Mouse (Mus musculus) gastrocnemius, postnatal 36 days (tissue): ENCODE results near the gene Pxmp4. TPM values are rescaled to one million over a fixed set of nuclear protein-coding genes. Genes with fewer than 3 reads are reported as not detected.

ENCODE experiments used
- DNase-seq, 2 experiments: peaks; one replicate each; pipeline ENCODE4 v3.0.0; 2022
- intact Hi-C: fragments of 180-260 bp; cut with DNase I; formaldehyde crosslinking; loops from one replicate; pipeline ENCODE4 v1.15.1; 2025
- total RNA-seq, 2 experiments: library from RNA; stranded (reverse); gene quantifications; 2 replicates each; pipeline ENCODE4 v1.2.3; 2021

Pxmp4 gene
- total RNA-seq, 2 experiments from 2014 or later = 10.8 to 11.8 TPM

GRCm38 (mm10) chr2:154577744-154578067 is 25.8 kb downstream of the Pxmp4 start:
- no peak for DNase-seq
- intact Hi-C loops = no loop called here

GRCm38 (mm10) chr2:154576876-154577743 is 26.4 kb downstream of the Pxmp4 start:
- DNase-seq = no peak
- intact Hi-C loops = no loop called here

- DNase-seq = no peak
- intact Hi-C loops = no loop called here
Measured at GRCm38 (mm10) chr2:154574271-154574670, 29.2 kb downstream of the Pxmp4 start.

GRCm38 (mm10) chr2:154572996-154573395 is 30.5 kb downstream of the Pxmp4 start:
- no peak for DNase-seq
- intact Hi-C loops = no loop called here

- intact Hi-C loops = no loop called here
- DNase-seq = no peak
Measured at GRCm38 (mm10) chr2:154571976-154572375, 31.5 kb downstream of the Pxmp4 start.

- DNase-seq = no peak
- intact Hi-C loops = no loop called here
Measured at GRCm38 (mm10) chr2:154571266-154571665, 32.2 kb downstream of the Pxmp4 start.

GRCm38 (mm10) chr2:154570666-154571065 is 32.8 kb downstream of the Pxmp4 start:
- no peak for DNase-seq
- intact Hi-C loops = no loop called here

- DNase-seq = peak; percentile 88 to 93
- intact Hi-C loops = loop anchor here (5.0 kb wide), 1 partner anchor 37 kb away; no protein-coding TSS in a partner anchor
Measured at GRCm38 (mm10) chr2:154569836-154570286, 33.6 kb downstream of the Pxmp4 start, which contains the start of gene E2f1. Gene E2f1 (minus strand): TSS chr2:154569892.

GRCm38 (mm10) chr2:154569071-154569748 is 34.3 kb downstream of the Pxmp4 start:
- intact Hi-C loops = loop anchor here (5.0 kb wide), 1 partner anchor 38 kb away; no protein-coding TSS in a partner anchor
- DNase-seq = peak; percentile 25 to 64

- intact Hi-C loops = loop anchor here (5.0 kb wide), 1 partner anchor 39 kb away; no protein-coding TSS in a partner anchor
- no peak for DNase-seq
Measured at GRCm38 (mm10) chr2:154568329-154569070, 35.0 kb downstream of the Pxmp4 start.

GRCm38 (mm10) chr2:154567766-154568165 is 35.7 kb downstream of the Pxmp4 start:
- DNase-seq = no peak
- intact Hi-C loops = loop anchor here (5.0 kb wide), 1 partner anchor 40 kb away; no protein-coding TSS in a partner anchor

GRCm38 (mm10) chr2:154566641-154567040 is 36.9 kb downstream of the Pxmp4 start:
- intact Hi-C loops = loop anchor here (5.0 kb wide), 1 partner anchor 41 kb away; no protein-coding TSS in a partner anchor
- no peak for DNase-seq

- intact Hi-C loops = loop anchor here (5.0 kb wide), 1 partner anchor 42 kb away; no protein-coding TSS in a partner anchor
- DNase-seq = no peak
Measured at GRCm38 (mm10) chr2:154565562-154565961, 37.9 kb downstream of the Pxmp4 start.

- no peak for DNase-seq
- intact Hi-C loops = no loop called here
Measured at GRCm38 (mm10) chr2:154563612-154564170, 39.8 kb downstream of the Pxmp4 start.

GRCm38 (mm10) chr2:154558264-154559039 is 45.1 kb downstream of the Pxmp4 start, which contains the start of gene Necab3:
Gene Necab3 (minus strand): TSS chr2:154558890.
- DNase-seq = peak; percentile 49 to 54
- intact Hi-C loops = no loop called here

- intact Hi-C loops = no loop called here
- DNase-seq = no peak
Measured at GRCm38 (mm10) chr2:154557184-154557832, 46.2 kb downstream of the Pxmp4 start.

GRCm38 (mm10) chr2:154555235-154555634 is 48.3 kb downstream of the Pxmp4 start:
- DNase-seq = no peak
- intact Hi-C loops = no loop called here

GRCm38 (mm10) chr2:154552424-154552907 is 51.0 kb downstream of the Pxmp4 start:
- peak; percentile 71 to 72 for DNase-seq
- intact Hi-C loops = loop anchor here (5.0 kb wide), 1 partner anchor 50 kb away; the partner anchor contains the start of gene Pxmp4
